12 mouse cellular contexts compared by ENCODE assay signal in the genomic region with DNA sequence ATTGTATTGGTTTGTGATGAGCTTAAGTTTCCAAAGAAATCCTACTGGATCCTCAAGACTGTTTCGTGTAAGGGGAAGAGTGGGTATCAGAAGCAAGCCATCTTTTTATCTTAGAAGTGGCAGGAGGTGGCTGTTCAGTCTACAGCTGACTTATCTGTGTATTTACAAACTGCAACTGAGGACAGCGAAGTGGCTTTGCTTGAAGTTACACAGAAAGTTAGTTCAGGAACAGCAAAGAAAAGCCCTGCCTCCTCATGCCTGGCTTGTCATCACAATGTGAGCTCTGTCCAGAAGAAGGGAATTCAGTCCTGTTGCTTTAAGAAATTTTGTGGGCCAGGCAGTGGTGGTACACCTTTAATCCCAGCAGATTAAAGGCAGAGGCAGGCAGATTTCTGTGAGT.
A peak's percentile ranks its signal among the peaks of the same experiment; 100 is the strongest.
DNase-seq lines count a peak whose midpoint lies in the region; ATAC-seq lines count a peak whose summit lies in the region.
"Had no signal": no experiment of that assay in that cellular context is flagged by ENCODE, and none has a peak within 500 bp of the region (broad histone marks: within the 10 kb centered on the region; RNA-seq: fewer than 3 reads in every experiment).

No protein-coding gene starts in this region.

- H3K4me2 ChIP-seq in kidney, embryonic 16.5 days (replicated peaks; ENCODE audit: low read depth, low read length) = no peak overlapping the region
- peak overlapping the region; percentile 79 for H3K4me2 ChIP-seq in liver, embryonic 15.5 days
- no peak overlapping the region for H3K4me2 ChIP-seq in hindbrain, embryonic 16.5 days (ENCODE audit: low read length)
- H3K4me2 ChIP-seq: neural tube, embryonic 12.5 days had no signal

- H3K4me3 ChIP-seq in kidney, embryonic 16.5 days (ENCODE audit: low read length) = no peak overlapping the region
- peak overlapping the region; percentile 39 for H3K4me3 ChIP-seq in liver, embryonic 15.5 days (replicated peaks)
- H3K4me3 ChIP-seq in hindbrain, embryonic 16.5 days (ENCODE audit: low read length) = no peak overlapping the region
- H3K4me3 ChIP-seq: neural tube, embryonic 12.5 days had no signal

- H3K36me3 ChIP-seq in kidney, embryonic 16.5 days (ENCODE audit: insufficient read depth, low read length) = no peaks in the 10 kb centered on the region
- no peaks in the 10 kb centered on the region for H3K36me3 ChIP-seq in liver, embryonic 15.5 days (replicated peaks)
- H3K36me3 ChIP-seq in hindbrain, embryonic 16.5 days (ENCODE audit: control insufficient read depth, insufficient read depth, low read length) = no peaks in the 10 kb centered on the region
- H3K36me3 ChIP-seq: neural tube, embryonic 12.5 days had no signal

- WGBS in kidney, embryonic 16.5 days = 92% methylated on average over 2 of the region's 2 CpGs
- WGBS in liver, embryonic 15.5 days (ENCODE audit: insufficient replicate concordance) = 18% methylated on average over 2 of the region's 2 CpGs
- WGBS in hindbrain, embryonic 16.5 days = 90% methylated on average over 2 of the region's 2 CpGs

- no peak for ATAC-seq in kidney, embryonic 16.5 days (ENCODE audit: low FRiP score, low TSS enrichment)
- peak; percentile 62 for ATAC-seq in erythroblast, adult 5-6 weeks (replicated peaks; ENCODE audit: low FRiP score, poor library complexity, severe bottlenecking)
- ATAC-seq in liver, embryonic 15.5 days (ENCODE audit: insufficient read depth) = peak; percentile 56
- no peak for ATAC-seq in megakaryocyte, adult 5-6 weeks (ENCODE audit: poor library complexity, severe bottlenecking)
- ATAC-seq in hindbrain, embryonic 16.5 days = no peak

- H3K4me1 ChIP-seq in kidney, embryonic 16.5 days (ENCODE audit: insufficient read depth, low read length) = peaks cover 46% of the 10 kb centered on the region
- H3K4me1 ChIP-seq in liver, embryonic 15.5 days (replicated peaks) = peaks cover 52% of the 10 kb centered on the region
- peaks cover 8% of the 10 kb centered on the region for H3K4me1 ChIP-seq in hindbrain, embryonic 16.5 days (ENCODE audit: control insufficient read depth, insufficient read depth, low read depth, low read length)

- no peaks in the 10 kb centered on the region for H3K27me3 ChIP-seq in kidney, embryonic 16.5 days (ENCODE audit: insufficient read depth, low read length)
- H3K27me3 ChIP-seq in liver, embryonic 15.5 days = no peaks in the 10 kb centered on the region
- H3K27me3 ChIP-seq in hindbrain, embryonic 16.5 days (replicated peaks; ENCODE audit: control insufficient read depth, insufficient read depth, low read length) = no peaks in the 10 kb centered on the region
- H3K27me3 ChIP-seq: megakaryocyte, embryonic 14.5 days; neural tube, embryonic 12.5 days had no signal

- peak overlapping the region; percentile 47; the same call in 1 of the 2 replicates for H3K27ac ChIP-seq in kidney, embryonic 16.5 days (ENCODE audit: low read length)
- H3K27ac ChIP-seq in liver, embryonic 15.5 days (replicated peaks) = peak overlapping the region; percentile 98
- no peak overlapping the region for H3K27ac ChIP-seq in hindbrain, embryonic 16.5 days (ENCODE audit: low read depth, low read length)
- H3K27ac ChIP-seq: neural tube, embryonic 12.5 days had no signal

- no peak overlapping the region for H3K9ac ChIP-seq in kidney, embryonic 16.5 days (replicated peaks; ENCODE audit: low read length)
- H3K9ac ChIP-seq in liver, embryonic 15.5 days = peak overlapping the region; percentile 61
- H3K9ac ChIP-seq in hindbrain, embryonic 16.5 days (ENCODE audit: low read depth, low read length) = no peak overlapping the region
- H3K9ac ChIP-seq: neural tube, embryonic 12.5 days had no signal

- no peaks in the 10 kb centered on the region for H3K9me3 ChIP-seq in kidney, embryonic 16.5 days (ENCODE audit: low read length)
- no peaks in the 10 kb centered on the region for H3K9me3 ChIP-seq in liver, embryonic 15.5 days (replicated peaks)
- no peaks in the 10 kb centered on the region for H3K9me3 ChIP-seq in hindbrain, embryonic 16.5 days (ENCODE audit: control insufficient read depth, low read length)
- H3K9me3 ChIP-seq: megakaryocyte, embryonic 14.5 days; neural tube, embryonic 12.5 days had no signal

- DNase-seq in kidney, postnatal 10 days = no peak
- peak; percentile 58 for DNase-seq in c-Kit-positive CD71-positive TER-119-negative erythroid progenitor cells, embryonic 14.5 days (ENCODE audit: low read depth)
- DNase-seq in cerebellum, postnatal 14 days = no peak
- DNase-seq: right cerebral cortex, adult 18-20 months; thymus, adult 2 months had no signal

Comparison
In these comparisons a context has a peak if more than half of its experiments do, and no peak if none do; other contexts are left out.
1. ATAC-seq: peak in erythroblast, adult 5-6 weeks (single experiment) and liver, embryonic 15.5 days (single experiment); none in kidney, embryonic 16.5 days (single experiment), megakaryocyte, adult 5-6 weeks (single experiment) and hindbrain, embryonic 16.5 days (single experiment).